Mouse (Mus musculus): ENCODE data around the gene Tmem14a.
"Not testable (repeated sequence)": the region's sequence is repeated elsewhere in the genome, so short reads cannot be mapped to it uniquely, and the experiment has no call there.

DNA sequence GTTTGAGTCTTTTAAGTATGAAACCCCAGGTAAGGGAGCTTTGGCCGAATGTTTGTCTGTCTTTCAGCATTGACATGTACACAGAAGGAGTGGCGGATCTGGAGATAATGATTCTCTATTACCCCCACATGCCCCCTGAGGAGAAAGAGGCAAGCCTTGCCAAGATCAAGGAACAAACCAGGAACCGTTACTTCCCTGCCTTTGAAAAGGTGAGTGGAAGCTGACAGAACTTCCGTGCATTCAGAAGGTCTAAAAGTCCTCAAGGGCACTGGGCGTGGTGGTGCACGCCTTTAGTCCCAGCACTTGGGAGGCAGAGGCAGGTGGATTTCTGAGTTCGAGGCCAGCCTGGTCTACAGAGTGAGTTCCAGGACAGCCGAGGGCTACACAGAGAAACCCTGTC, 41.6 kb downstream of the Tmem14a start:
- not testable (repeated sequence) for TF ChIP-seq POLR2A (IDR thresholded peaks at IDR 0.05; ENCODE audit: control insufficient read depth in 1 of 2, insufficient read depth in 1 of 2, low read depth in 1 of 2, low read length in 2 of 2, poor library complexity in 1 of 2); CTCF (IDR thresholded peaks at IDR 0.05 in 2 of 3, conservative IDR thresholded peaks at IDR 0.05 in 1 of 3; ENCODE audit: control insufficient read depth in 1 of 3, insufficient read depth in 1 of 3, low read depth in 2 of 3, low read length in 3 of 3, poor library complexity in 1 of 3, severe bottlenecking in 1 of 3); MAZ (IDR thresholded peaks at IDR 0.05; ENCODE audit: low read depth, low read length); SMC3 (IDR thresholded peaks at IDR 0.05; ENCODE audit: low read depth, low read length); ZKSCAN1 (IDR thresholded peaks at IDR 0.05; ENCODE audit: low read depth, low read length); MYC (IDR thresholded peaks at IDR 0.05; ENCODE audit: low read depth, low read length)
